Mouse (Mus musculus): Measurements from ENCODE around the gene Rdh13.

GRCm38 (mm10) chr7:4479674-4480073, 34.2 kb upstream of the Rdh13 start:
- TF ChIP-seq CTCF (IDR thresholded peaks at IDR 0.05; ENCODE audit: insufficient read depth, low read depth, low read length) (no peak), POLR2A (IDR thresholded peaks at IDR 0.05; ENCODE audit: insufficient read depth, low read depth, low read length) (no peak)

Measured in olfactory bulb, adult 2 months (tissue).